Mouse (Mus musculus): Measurements from ENCODE around the gene Aars.
"Not testable (repeated sequence)": the region's sequence is repeated elsewhere in the genome, so short reads cannot be mapped to it uniquely, and the experiment has no call there.

DNA sequence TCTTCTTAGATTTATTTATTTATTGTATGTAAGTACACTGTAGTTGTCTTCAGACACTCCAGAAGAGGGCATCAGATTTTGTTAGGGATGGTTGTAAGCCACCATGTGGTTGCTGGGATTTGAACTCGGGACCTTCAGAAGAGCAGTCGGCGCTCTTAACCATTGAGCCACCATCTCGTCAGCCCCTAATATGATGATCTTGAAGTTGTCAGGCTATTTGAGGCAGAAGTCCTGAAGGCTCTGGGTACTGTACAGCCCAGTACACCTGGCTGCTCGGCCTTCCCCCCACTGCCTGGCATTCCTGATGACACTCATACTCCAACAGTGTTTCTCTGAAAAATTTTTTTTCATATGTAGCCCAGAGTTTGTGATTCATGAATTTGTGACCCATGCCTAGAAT is 51.0 kb downstream of the Aars start:
- not testable (repeated sequence) for TF ChIP-seq POLR2A, CTCF (IDR thresholded peaks at IDR 0.05; ENCODE audit: insufficient read depth, low read depth, low read length)

All from olfactory bulb, adult 2 months (tissue).